Mouse (Mus musculus) limb, embryonic 15.5 days (tissue): ENCODE measurements around the gene Cdca5. TPM values are rescaled to one million over a fixed set of nuclear protein-coding genes. Genes with fewer than 3 reads are reported as not detected.
A peak's percentile ranks its signal among the peaks of the same experiment; 100 is the strongest.

Experiments
- ATAC-seq: fragments of 200-750 bp; cut with Nextera tagmentation; 2 replicates; pipeline ENCODE4 v1.8.0; 2017; ENCODE audit warnings: low read depth, moderate TSS enrichment; ENCODE audit not compliant: insufficient number of reproducible peaks, low FRiP score, low TSS enrichment
- H3K27ac ChIP-seq: fragments of 300-500 bp; sonication (generic); 2 replicates; pipeline ENCODE4 v1.5.1; 2015; ENCODE audit warnings: moderate library complexity, mild to moderate bottlenecking, inconsistent platforms
- H3K27me3 ChIP-seq: fragments of 300-500 bp; sonication (generic); 2 replicates; pipeline ENCODE4 v1.6.1; 2015; ENCODE audit warnings: inconsistent platforms
- H3K36me3 ChIP-seq: fragments of 300-500 bp; sonication (generic); 2 replicates; pipeline ENCODE4 v1.6.1; 2015; ENCODE audit warnings: inconsistent platforms
- H3K4me1 ChIP-seq: fragments of 300-500 bp; sonication (generic); 2 replicates; pipeline ENCODE4 v1.6.1; 2015; ENCODE audit warnings: inconsistent platforms
- H3K4me2 ChIP-seq: fragments of 300-500 bp; sonication (generic); 2 replicates; pipeline ENCODE4 v1.6.1; 2015; ENCODE audit warnings: mild to moderate bottlenecking, inconsistent platforms
- H3K4me3 ChIP-seq: fragments of 300-500 bp; sonication (generic); 2 replicates; pipeline ENCODE4 v1.5.1; 2015; ENCODE audit warnings: mild to moderate bottlenecking, inconsistent platforms
- H3K9ac ChIP-seq: fragments of 300-500 bp; sonication (generic); 2 replicates; pipeline ENCODE4 v1.6.1; 2015; ENCODE audit warnings: inconsistent platforms
- H3K9me3 ChIP-seq: fragments of 300-500 bp; sonication (generic); 2 replicates; pipeline ENCODE4 v1.6.1; 2016; ENCODE audit warnings: inconsistent platforms
- WGBS: fragments of 180-500 bp; shearing (Covaris S2); methylation state at CpG from one replicate; pipeline ENCODE4 v1.1.7; 2015; 5-methylcytosine and 5-hydroxymethylcytosine counted together
- polyA plus RNA-seq: library from polyadenylated mRNA; unstranded; fragments of >200 nt; fragmentation: Nextera tagmentation; extraction: Ambion mirVana; gene quantifications from 2 replicates; pipeline ENCODE4 v1.2.1, GENCODE M21; 2015

Cdca5 gene
- polyA plus RNA-seq, 1 experiment from 2014 or later, result 27.1 TPM

GRCm38 (mm10) chr19:6047899-6048166 lies 37.0 kb upstream of the Cdca5 start:
- H3K9ac ChIP-seq, result peak overlapping the region; percentile 82
- H3K27me3 ChIP-seq, result no peaks in the 10 kb centered on the region
- no peaks in the 10 kb centered on the region for H3K9me3 ChIP-seq
- H3K4me2 ChIP-seq, result peak overlapping the region; percentile 81
- no peak for ATAC-seq
- H3K27ac ChIP-seq, result peak overlapping the region; percentile 99; the same call in 1 of the 2 replicates
- H3K4me1 ChIP-seq, result peaks cover 23% of the 10 kb centered on the region
- H3K36me3 ChIP-seq, result peaks cover 52% of the 10 kb centered on the region
- 86% methylated on average over 8 of the region's 8 CpGs for WGBS
- H3K4me3 ChIP-seq, result peak overlapping the region; percentile 97

GRCm38 (mm10) chr19:6048681-6049410 lies 35.9 kb upstream of the Cdca5 start:
- Histone ChIP-seq H3K36me3 (peaks cover 62% of the 10 kb centered on the region), H3K4me1 (peaks cover 26% of the 10 kb centered on the region), H3K4me2 (no peak overlapping the region), H3K9ac (0 out of 2 replicates have a peak overlapping the region, but pooled peaks have one; percentile 82), H3K4me3 (no peak overlapping the region), H3K27ac (no peak overlapping the region), H3K9me3 (no peaks in the 10 kb centered on the region), H3K27me3 (no peaks in the 10 kb centered on the region)
- 84% methylated on average over 11 of the region's 11 CpGs for WGBS
- ATAC-seq, result no peak

- no peak overlapping the region for H3K27ac ChIP-seq
- H3K9ac ChIP-seq, result no peak overlapping the region
- WGBS, result 89% methylated on average over 7 of the region's 7 CpGs
- H3K9me3 ChIP-seq, result no peaks in the 10 kb centered on the region
- ATAC-seq, result no peak
- H3K4me2 ChIP-seq, result no peak overlapping the region
- H3K4me3 ChIP-seq, result no peak overlapping the region
- H3K36me3 ChIP-seq, result peaks cover 80% of the 10 kb centered on the region
- H3K4me1 ChIP-seq, result peaks cover 28% of the 10 kb centered on the region
- H3K27me3 ChIP-seq, result no peaks in the 10 kb centered on the region
These were observed 32.3 kb upstream of the Cdca5 start for GRCm38 (mm10) chr19:6052516-6052915.

- no peak for ATAC-seq
- WGBS, result 76% methylated on average over 5 of the region's 5 CpGs
- Histone ChIP-seq H3K4me2 (no peak overlapping the region), H3K9me3 (no peaks in the 10 kb centered on the region), H3K36me3 (peaks cover 69% of the 10 kb centered on the region), H3K4me3 (no peak overlapping the region), H3K4me1 (peaks cover 21% of the 10 kb centered on the region), H3K27me3 (no peaks in the 10 kb centered on the region), H3K9ac (no peak overlapping the region), H3K27ac (no peak overlapping the region)
These were observed 30.5 kb upstream of the Cdca5 start for GRCm38 (mm10) chr19:6054296-6054695.

- H3K9ac ChIP-seq, result peak overlapping the region; percentile 67
- H3K4me1 ChIP-seq, result peaks cover 27% of the 10 kb centered on the region
- peak overlapping the region; percentile 90 for H3K4me3 ChIP-seq
- no peaks in the 10 kb centered on the region for H3K27me3 ChIP-seq
- no peak for ATAC-seq
- no peak overlapping the region for H3K27ac ChIP-seq
- 58% methylated on average over 4 of the region's 4 CpGs for WGBS
- H3K36me3 ChIP-seq, result peaks cover 50% of the 10 kb centered on the region
- peak overlapping the region; percentile 66 for H3K4me2 ChIP-seq
- H3K9me3 ChIP-seq, result no peaks in the 10 kb centered on the region
These were observed 28.1 kb upstream of the Cdca5 start for GRCm38 (mm10) chr19:6056696-6057095.

GRCm38 (mm10) chr19:6057313-6058096 lies 27.3 kb upstream of the Cdca5 start, which contains the start of the genes Mrpl49 and Fau:
TSS of gene Mrpl49 (minus strand) at chr19:6057785.
TSS of gene Fau (plus strand) at chr19:6057844.
- Histone ChIP-seq H3K4me3 (peak within 1 kb of the TSS; percentile 90), H3K9me3 (no peaks in the 10 kb centered on the region), H3K4me2 (peak within 1 kb of the TSS; percentile 70), H3K4me1 (peaks cover 35% of the 10 kb centered on the region), H3K36me3 (peaks cover 42% of the 10 kb centered on the region), H3K27me3 (no peaks in the 10 kb centered on the region), H3K27ac (peak within 1 kb of the TSS; percentile 84), H3K9ac (peak within 1 kb of the TSS; percentile 90)
- under 1% methylated on average over 63 of the region's 63 CpGs for WGBS
- ATAC-seq, result peak; percentile 87

- H3K4me2 ChIP-seq, result peak overlapping the region; percentile 70
- peak overlapping the region; percentile 84 for H3K27ac ChIP-seq
- peak overlapping the region; percentile 90 for H3K9ac ChIP-seq
- no peaks in the 10 kb centered on the region for H3K9me3 ChIP-seq
- H3K27me3 ChIP-seq, result no peaks in the 10 kb centered on the region
- WGBS, result 33% methylated on average over 5 of the region's 5 CpGs
- ATAC-seq, result no peak
- peaks cover 32% of the 10 kb centered on the region for H3K36me3 ChIP-seq
- H3K4me1 ChIP-seq, result peaks cover 35% of the 10 kb centered on the region
- peak overlapping the region; percentile 90 for H3K4me3 ChIP-seq
These were observed 26.3 kb upstream of the Cdca5 start for GRCm38 (mm10) chr19:6058513-6058912.

- peaks cover 27% of the 10 kb centered on the region for H3K36me3 ChIP-seq
- H3K4me2 ChIP-seq, result peak overlapping the region; percentile 70
- WGBS, result 73% methylated on average over 5 of the region's 5 CpGs
- peak overlapping the region; percentile 90 for H3K4me3 ChIP-seq
- ATAC-seq, result no peak
- H3K4me1 ChIP-seq, result peaks cover 35% of the 10 kb centered on the region
- no peaks in the 10 kb centered on the region for H3K27me3 ChIP-seq
- no peak overlapping the region; the same call in 1 of the 2 replicates for H3K9ac ChIP-seq
- H3K27ac ChIP-seq, result peak overlapping the region; percentile 84; the same call in 1 of the 2 replicates
- H3K9me3 ChIP-seq, result no peaks in the 10 kb centered on the region
These were observed 25.8 kb upstream of the Cdca5 start for GRCm38 (mm10) chr19:6058966-6059365.

- H3K9ac ChIP-seq, result peak within 1 kb of the TSS; percentile 86
- ATAC-seq, result peak; percentile 70; the same call in 1 of the 2 replicates
- under 1% methylated on average over 58 of the region's 58 CpGs for whole genome bisulfite sequencing
- no peaks in the 10 kb centered on the region for H3K9me3 ChIP-seq
- H3K27ac ChIP-seq, result peak within 1 kb of the TSS; percentile 94
- peaks cover 35% of the 10 kb centered on the region for H3K4me1 ChIP-seq
- H3K4me2 ChIP-seq, result peak within 1 kb of the TSS; percentile 94
- H3K4me3 ChIP-seq, result peak within 1 kb of the TSS; percentile 85
- H3K36me3 ChIP-seq, result peaks cover 10% of the 10 kb centered on the region
- H3K27me3 ChIP-seq, result no peaks in the 10 kb centered on the region
These were observed 23.7 kb upstream of the Cdca5 start, which contains the start of gene Znhit2 for GRCm38 (mm10) chr19:6061021-6061533. TSS of gene Znhit2 (plus strand) at chr19:6061192.

- Histone ChIP-seq H3K27me3 (no peaks in the 10 kb centered on the region), H3K36me3 (peaks cover 10% of the 10 kb centered on the region), H3K4me3 (peak overlapping the region; percentile 85), H3K4me2 (peak overlapping the region; percentile 94), H3K4me1 (peaks cover 35% of the 10 kb centered on the region), H3K9me3 (no peaks in the 10 kb centered on the region), H3K27ac (peak overlapping the region; percentile 94), H3K9ac (peak overlapping the region; percentile 86)
- WGBS, result 2% methylated on average over 44 of the region's 44 CpGs
- ATAC-seq, result no peak
These were observed 23.0 kb upstream of the Cdca5 start for GRCm38 (mm10) chr19:6061641-6062302.

- Histone ChIP-seq H3K4me2 (peak overlapping the region; percentile 94), H3K4me3 (peak overlapping the region; percentile 85), H3K27me3 (no peaks in the 10 kb centered on the region), H3K27ac (peak overlapping the region; percentile 94), H3K9me3 (no peaks in the 10 kb centered on the region), H3K9ac (peak overlapping the region; percentile 86; the same call in 1 of the 2 replicates), H3K36me3 (peaks cover 10% of the 10 kb centered on the region), H3K4me1 (peaks cover 39% of the 10 kb centered on the region)
- 65% methylated on average over 5 of the region's 5 CpGs for WGBS
- no peak for ATAC-seq
These were observed 22.4 kb upstream of the Cdca5 start for GRCm38 (mm10) chr19:6062418-6062817.
